Mouse (Mus musculus) cerebellum, postnatal 36 days (tissue): ENCODE results near the gene Ust.

Experiments
- DNase-seq, 2 experiments: peaks; one replicate each; pipeline ENCODE4 v3.0.0; 2021 to 2022; ENCODE audit warnings: mixed read lengths in 2 of 2

Gene Ust

GRCm38 (mm10) chr10:8174230-8174629, 344.4 kb downstream of the Ust start:
- DNase-seq = no peak

DNA sequence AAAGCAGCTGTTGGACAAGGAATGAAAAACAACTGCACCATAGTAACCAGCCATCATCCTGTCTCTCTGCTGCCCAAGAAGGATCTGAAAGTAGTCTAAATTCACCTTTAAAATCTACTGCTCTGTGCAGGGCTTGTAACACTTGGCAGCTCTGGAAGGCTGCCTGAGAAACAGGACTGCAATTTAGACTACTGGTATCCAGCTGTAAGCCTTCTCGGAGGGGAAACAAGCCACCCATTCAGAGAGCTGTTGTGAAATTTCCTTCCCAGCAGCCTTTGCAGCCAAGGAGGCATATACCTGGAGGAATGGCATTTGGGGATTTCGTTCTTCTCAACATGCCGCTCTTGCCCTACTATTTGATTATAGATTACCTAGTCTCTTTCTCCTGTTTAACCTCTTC, 345.6 kb downstream of the Ust start:
- DNase-seq = no peak

GRCm38 (mm10) chr10:8171556-8171955, 347.1 kb downstream of the Ust start:
- no peak for DNase-seq
